Mouse (Mus musculus) limb, embryonic 10.5 days (tissue): ENCODE measurements at regions not wholly inside any gene's neighbourhood (a gene's known extent, or its start where the extent isn't known, plus 50 kb on each side); places are given as distances from the start of the nearest gene placed in this dataset.

Experiments
- DNase-seq: peaks from one replicate; pipeline ENCODE4 v3.0.0-alpha.2; 2017; ENCODE audit warnings: low spot score
- H3K27ac ChIP-seq: fragments of 300-500 bp; sonication (generic); 2 replicates; pipeline ENCODE4 v1.5.1; 2016; ENCODE audit warnings: mild to moderate bottlenecking
- H3K27me3 ChIP-seq: fragments of 300-500 bp; sonication (generic); 2 replicates; pipeline ENCODE4 v1.6.1; 2016; ENCODE audit warnings: low read depth, mild to moderate bottlenecking; ENCODE audit not compliant: poor library complexity, severe bottlenecking
- H3K36me3 ChIP-seq: fragments of 300-500 bp; sonication (generic); 2 replicates; pipeline ENCODE4 v1.6.1; 2016; ENCODE audit warnings: mild to moderate bottlenecking, moderate library complexity
- H3K4me1 ChIP-seq: fragments of 300-500 bp; sonication (generic); 2 replicates; pipeline ENCODE4 v1.6.1; 2016
- H3K4me3 ChIP-seq: fragments of 300-500 bp; sonication (generic); 2 replicates; pipeline ENCODE4 v1.5.1; 2016; ENCODE audit warnings: mild to moderate bottlenecking, moderate library complexity
- H3K9me3 ChIP-seq: fragments of 300-500 bp; sonication (generic); replicated peaks from 2 replicates; pipeline ENCODE4 v1.6.1; 2016; ENCODE audit warnings: mild to moderate bottlenecking
- WGBS: fragments of 180-500 bp; shearing (Covaris S2); methylation state at CpG from one replicate; pipeline ENCODE4 v1.1.7; 2016; 5-methylcytosine and 5-hydroxymethylcytosine counted together

DNA sequence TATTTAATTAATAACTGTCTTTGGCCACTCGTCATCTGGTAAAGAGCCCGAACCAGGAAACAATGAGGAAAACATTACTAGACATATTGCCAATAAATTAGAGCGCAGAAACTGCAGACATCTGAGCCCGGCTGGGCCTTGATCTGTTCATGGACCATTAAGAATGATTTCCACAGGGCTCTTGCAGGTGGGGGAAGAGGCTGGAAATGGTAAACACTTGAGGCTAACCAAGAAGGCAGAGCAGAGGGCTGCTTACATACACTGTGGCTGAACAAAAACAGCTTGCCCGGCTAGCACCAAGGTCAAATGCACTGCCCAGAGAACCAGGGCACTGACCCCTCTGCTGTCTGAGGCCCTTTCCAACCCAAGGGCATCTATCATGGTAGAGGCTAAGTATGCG is 115.5 kb upstream of the Twist2 start:
- Histone ChIP-seq H3K4me1 (peaks cover 29% of the 10 kb centered on the region), H3K27me3 (no peaks in the 10 kb centered on the region), H3K9me3 (no peaks in the 10 kb centered on the region), H3K36me3 (no peaks in the 10 kb centered on the region), H3K27ac (peak overlapping the region; percentile 84), H3K4me3 (no peak overlapping the region)
- DNase-seq, result peak; percentile 68
- WGBS, result 43% methylated on average over 6 of the region's 6 CpGs

DNA sequence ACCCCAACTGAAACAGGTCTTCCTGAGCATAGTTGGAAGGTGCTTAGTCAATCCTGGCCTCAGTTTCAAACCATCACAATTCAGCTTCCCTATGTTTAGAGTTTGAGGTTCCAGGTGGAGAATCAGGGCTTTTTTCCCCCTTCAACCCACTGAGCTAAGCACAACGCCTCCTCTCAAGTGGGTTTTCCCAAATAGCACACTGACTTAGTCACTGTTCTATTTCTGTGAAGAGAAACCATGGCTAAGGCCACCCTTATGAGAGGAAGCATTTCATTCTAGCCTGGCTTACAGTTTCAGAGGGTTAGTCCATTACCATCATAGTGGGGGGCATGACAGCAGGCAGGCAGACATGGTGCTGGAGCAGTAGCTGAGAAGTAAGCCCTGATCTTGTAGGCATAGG is 109.7 kb upstream of the Twist2 start:
- Histone ChIP-seq H3K27ac (no peak overlapping the region), H3K9me3 (no peaks in the 10 kb centered on the region), H3K4me3 (no peak overlapping the region), H3K4me1 (peaks cover 6% of the 10 kb centered on the region), H3K27me3 (no peaks in the 10 kb centered on the region), H3K36me3 (no peaks in the 10 kb centered on the region)
- no peak for DNase-seq
- 95% methylated on average over 1 of the region's 1 CpGs for WGBS

DNA sequence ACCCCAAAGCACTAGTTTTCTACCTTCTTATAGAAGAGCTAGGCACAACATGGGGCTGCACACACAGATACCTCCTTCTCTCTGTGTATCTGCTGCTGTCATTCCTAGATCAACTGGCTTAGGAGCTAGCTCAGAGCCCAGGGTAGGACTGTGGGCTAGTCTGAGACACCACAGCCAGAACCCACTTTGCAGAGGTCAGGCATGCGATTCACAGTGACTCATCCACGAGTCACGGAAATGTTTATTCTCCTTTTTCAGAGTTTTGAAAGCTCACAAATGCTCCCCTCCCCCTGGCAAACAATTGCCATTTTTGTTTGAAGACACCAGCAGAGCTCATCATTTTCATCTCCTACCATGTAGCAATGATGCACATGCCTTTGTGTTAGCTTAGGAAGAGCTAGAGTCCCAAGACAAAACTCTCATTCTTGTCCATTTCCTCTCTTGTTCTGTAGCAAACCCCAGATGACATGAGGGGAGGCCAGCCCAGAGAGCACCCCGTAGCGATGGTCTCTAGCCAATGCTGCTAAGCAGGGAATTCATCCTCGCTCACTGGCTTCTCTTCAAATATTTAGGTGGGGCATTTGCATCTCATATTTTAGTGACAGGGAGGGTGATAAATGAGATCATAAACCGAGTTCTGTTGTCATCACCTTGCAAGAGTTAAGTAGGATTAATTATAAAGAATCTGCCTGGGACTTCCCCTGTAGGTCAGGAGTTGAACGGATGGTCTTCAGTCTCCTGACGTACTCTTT is 108.4 kb upstream of the Twist2 start:
- no peak overlapping the region for H3K27ac ChIP-seq
- DNase-seq, result no peak
- no peaks in the 10 kb centered on the region for H3K36me3 ChIP-seq
- H3K9me3 ChIP-seq, result no peaks in the 10 kb centered on the region
- H3K4me1 ChIP-seq, result peaks cover 8% of the 10 kb centered on the region
- WGBS, result 78% methylated on average over 9 of the region's 9 CpGs
- no peak overlapping the region for H3K4me3 ChIP-seq
- no peaks in the 10 kb centered on the region for H3K27me3 ChIP-seq

DNA sequence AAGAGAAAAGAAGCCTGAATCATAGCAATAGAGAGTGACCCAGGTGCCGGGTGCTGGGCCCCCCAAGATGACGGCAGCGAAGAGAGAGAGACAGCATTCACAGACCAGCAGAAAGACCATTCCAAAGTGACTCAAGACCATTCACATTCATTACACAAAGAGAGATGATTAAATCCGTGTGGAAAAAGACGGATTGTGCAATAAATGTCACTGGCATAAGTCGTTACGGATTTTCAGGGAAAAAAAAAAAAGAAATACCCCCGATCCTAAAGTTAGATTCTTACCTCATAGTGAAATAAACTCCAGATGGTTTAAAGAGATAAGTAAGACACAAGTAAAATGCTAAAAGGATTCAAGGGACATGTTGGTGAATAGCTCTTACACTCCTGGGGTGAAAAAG is 104.2 kb upstream of the Twist2 start:
- no peak overlapping the region for H3K27ac ChIP-seq
- H3K27me3 ChIP-seq, result no peaks in the 10 kb centered on the region
- H3K36me3 ChIP-seq, result no peaks in the 10 kb centered on the region
- no peak overlapping the region for H3K4me3 ChIP-seq
- H3K4me1 ChIP-seq, result 0 out of 2 replicates have a peak, but pooled peaks cover 4% of the 10 kb centered on the region
- DNase-seq, result no peak
- no peaks in the 10 kb centered on the region for H3K9me3 ChIP-seq
- WGBS, result 48% methylated on average over 8 of the region's 8 CpGs

DNA sequence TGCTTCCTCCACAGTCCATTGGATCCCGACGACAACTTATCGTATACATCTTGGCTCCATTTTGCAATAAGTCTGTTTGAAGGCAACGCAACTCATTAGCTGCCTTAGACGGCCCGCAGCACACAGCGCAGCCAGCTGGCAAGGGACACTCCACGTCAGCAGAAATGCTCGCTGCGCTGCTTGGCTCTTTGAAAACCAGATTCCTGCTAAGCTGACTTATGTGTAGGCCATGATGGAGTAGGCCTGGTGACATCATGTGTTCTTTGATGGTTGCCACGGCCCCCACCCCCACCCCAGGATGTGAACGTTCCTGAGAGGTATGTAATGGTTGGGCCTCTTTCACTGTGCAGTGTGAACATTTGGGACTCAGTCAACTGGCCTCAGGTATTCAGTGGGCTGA is 99.8 kb upstream of the Twist2 start:
- peak; percentile 27 for DNase-seq
- Histone ChIP-seq H3K9me3 (no peaks in the 10 kb centered on the region), H3K4me1 (0 out of 2 replicates have a peak, but pooled peaks cover 4% of the 10 kb centered on the region), H3K4me3 (no peak overlapping the region), H3K27me3 (no peaks in the 10 kb centered on the region), H3K36me3 (no peaks in the 10 kb centered on the region), H3K27ac (no peak overlapping the region)
- WGBS, result 91% methylated on average over 12 of the region's 12 CpGs

DNA sequence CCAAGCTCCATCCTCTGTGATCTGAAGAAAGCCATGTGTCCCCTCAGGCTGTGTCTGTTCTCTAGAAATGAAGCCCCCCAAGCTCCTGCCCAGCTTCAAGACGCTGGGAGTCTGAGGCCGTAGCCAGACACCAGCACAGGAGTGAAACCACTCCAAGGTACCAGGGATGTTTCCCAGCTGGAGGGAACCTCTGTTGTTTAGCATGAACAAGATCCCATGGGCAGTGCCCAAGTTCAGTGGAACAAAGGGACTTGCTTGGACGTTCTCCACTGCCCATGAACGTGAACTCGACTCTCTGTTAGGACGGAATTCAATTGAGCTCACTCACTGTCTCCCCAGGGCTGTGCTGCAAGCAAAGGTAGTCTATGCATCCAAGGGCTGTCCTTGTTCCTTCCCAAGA is 99.2 kb upstream of the Twist2 start:
- Histone ChIP-seq H3K4me1 (0 out of 2 replicates have a peak, but pooled peaks cover under 1% of the 10 kb centered on the region), H3K27ac (no peak overlapping the region), H3K27me3 (no peaks in the 10 kb centered on the region), H3K36me3 (no peaks in the 10 kb centered on the region), H3K9me3 (no peaks in the 10 kb centered on the region), H3K4me3 (no peak overlapping the region)
- peak; percentile 12 for DNase-seq
- WGBS, result 89% methylated on average over 6 of the region's 6 CpGs

DNA sequence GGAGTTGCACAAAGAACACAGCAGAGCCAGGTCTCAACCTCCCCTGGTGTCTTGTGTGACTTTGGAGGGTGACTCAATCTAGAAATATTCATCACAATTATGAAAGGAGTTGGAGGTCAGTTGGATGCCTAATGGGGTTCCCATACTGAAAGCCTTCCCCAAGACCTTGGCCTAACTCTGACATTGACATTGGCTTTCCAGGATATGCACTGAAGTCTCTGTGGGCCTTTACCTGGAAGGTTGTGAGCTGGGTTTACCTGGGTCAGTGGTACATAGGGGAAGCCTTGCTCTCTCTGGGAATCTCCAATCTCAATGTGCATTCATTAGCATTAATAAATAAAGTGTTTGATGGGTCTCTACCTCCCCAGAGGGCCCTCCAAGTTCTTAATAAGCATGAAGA is 98.5 kb upstream of the Twist2 start:
- no peaks in the 10 kb centered on the region for H3K27me3 ChIP-seq
- H3K27ac ChIP-seq, result no peak overlapping the region
- H3K9me3 ChIP-seq, result no peaks in the 10 kb centered on the region
- DNase-seq, result no peak
- H3K36me3 ChIP-seq, result no peaks in the 10 kb centered on the region
- no peaks in the 10 kb centered on the region for H3K4me1 ChIP-seq
- no peak overlapping the region for H3K4me3 ChIP-seq

DNA sequence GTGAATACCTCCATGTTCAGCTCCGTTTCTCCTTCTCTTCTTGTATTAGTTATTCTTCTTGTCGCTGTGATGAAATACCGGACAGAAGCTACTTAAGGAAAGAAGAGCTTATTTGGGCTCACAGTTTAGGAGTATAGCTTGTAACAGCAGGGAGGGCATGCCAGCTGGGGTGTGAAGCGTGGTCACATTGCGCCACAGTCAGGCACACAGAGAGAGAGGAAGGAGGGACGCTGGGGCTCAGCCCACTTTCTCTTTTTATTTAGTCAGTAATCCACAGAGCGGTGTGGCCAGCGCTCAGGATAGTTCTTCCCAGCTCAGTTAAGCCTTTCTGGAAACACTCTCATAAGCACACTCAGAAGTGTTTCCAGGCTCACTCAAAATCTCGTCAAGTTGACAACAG is 95.8 kb upstream of the Twist2 start:
- Histone ChIP-seq H3K4me3 (no peak overlapping the region), H3K36me3 (no peaks in the 10 kb centered on the region), H3K9me3 (no peaks in the 10 kb centered on the region), H3K27ac (no peak overlapping the region), H3K27me3 (no peaks in the 10 kb centered on the region), H3K4me1 (no peaks in the 10 kb centered on the region)
- peak; percentile 20 for DNase-seq
- WGBS, result 89% methylated on average over 9 of the region's 9 CpGs

DNA sequence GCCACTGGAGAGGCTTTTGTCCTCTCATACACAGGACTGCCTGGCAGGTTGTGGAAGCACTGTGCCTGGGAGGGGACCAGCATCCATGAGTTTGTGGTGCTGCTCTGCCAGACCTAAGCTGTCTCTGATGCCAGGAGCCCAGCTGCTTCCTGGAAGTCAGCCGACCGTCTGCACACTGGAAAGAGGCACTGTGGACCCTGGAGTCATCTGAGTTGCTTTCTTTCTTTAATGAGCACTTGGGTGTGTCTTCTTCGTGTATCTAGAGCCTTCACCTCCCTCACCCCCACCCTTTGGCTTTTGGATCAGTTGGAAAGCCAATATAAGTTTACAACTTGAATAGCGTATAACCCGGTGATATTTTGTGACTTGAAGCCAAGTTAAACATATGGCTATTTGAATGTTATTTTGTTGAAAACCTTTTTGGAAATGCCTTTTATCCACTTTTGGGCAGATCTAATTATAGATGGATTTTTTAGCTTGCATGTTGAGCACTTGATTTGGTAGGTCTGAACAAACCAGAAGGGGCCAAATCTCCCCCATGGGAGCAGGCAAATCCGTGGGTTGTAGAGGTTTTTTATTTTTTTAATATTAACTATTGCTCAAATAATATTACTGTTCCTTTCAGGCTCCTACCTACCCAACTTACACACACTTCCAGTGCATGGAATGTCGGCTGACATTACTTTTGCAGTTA is 92.6 kb upstream of the Twist2 start:
- Histone ChIP-seq H3K4me3 (no peak overlapping the region), H3K27me3 (no peaks in the 10 kb centered on the region), H3K36me3 (no peaks in the 10 kb centered on the region), H3K27ac (no peak overlapping the region), H3K4me1 (no peaks in the 10 kb centered on the region), H3K9me3 (no peaks in the 10 kb centered on the region)
- DNase-seq, result peak; percentile 23
- WGBS, result 80% methylated on average over 7 of the region's 7 CpGs

DNA sequence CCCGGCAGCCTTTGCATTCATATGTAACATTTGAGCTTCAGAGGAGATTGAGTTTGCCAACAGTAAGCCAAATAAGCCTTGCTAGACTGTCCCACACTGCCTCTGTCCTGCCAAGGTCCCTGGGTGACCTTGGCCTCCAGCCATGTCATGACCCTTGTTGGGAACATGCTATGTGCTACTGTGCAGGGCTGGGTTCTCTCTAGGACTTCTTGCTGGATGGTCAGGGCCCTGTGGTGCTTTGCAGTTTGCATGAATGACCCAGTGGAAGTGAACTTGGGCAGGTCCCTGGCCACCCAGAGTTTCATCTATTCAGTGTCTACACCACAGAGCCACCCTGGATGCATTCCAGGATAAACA is 92.0 kb upstream of the Twist2 start:
- 96% methylated on average over 1 of the region's 1 CpGs for WGBS
- DNase-seq, result peak; percentile 25
- Histone ChIP-seq H3K4me1 (no peaks in the 10 kb centered on the region), H3K27ac (no peak overlapping the region), H3K9me3 (no peaks in the 10 kb centered on the region), H3K36me3 (no peaks in the 10 kb centered on the region), H3K27me3 (no peaks in the 10 kb centered on the region), H3K4me3 (no peak overlapping the region)

DNA sequence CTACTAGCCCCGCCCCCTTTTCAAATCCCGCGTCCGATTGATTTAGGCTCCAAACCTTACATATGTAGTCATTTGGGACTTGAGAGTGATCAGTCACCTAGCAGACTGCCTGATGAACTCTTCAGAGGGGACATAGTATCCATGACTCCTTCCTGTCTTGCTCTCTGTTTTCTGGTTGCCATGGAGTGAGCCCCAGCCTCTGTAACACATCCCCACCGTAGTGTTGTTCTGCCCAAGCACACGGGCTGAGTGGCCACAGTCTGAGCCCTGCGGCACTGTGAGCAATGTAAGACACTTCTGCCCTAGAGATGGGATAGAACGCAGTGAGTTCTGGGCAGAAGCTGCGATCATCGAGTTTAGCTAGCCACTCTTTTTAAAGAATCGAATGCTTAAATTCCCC is 88.1 kb upstream of the Twist2 start:
- no peak overlapping the region for H3K27ac ChIP-seq

DNA sequence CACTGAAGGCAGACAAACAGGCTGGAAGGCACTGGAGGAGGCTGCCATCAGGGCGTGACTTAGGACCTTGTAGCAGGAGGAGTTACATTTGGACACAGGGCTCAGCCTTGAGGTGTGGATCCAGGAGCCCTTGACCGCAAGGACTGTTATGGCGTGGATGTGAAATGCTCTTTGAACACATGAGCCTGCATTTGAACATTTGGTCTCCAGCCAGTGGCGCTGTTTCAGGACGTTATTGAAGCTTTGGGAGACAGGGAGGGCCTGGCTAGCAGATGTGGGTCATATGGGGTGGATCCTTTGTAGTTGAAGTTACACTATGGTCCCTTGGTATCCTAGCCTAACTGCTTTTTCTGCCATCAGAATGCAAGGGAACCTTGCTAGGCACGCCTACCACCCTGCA is 87.0 kb upstream of the Twist2 start:
- Histone ChIP-seq H3K27me3 (no peaks in the 10 kb centered on the region), H3K36me3 (no peaks in the 10 kb centered on the region), H3K27ac (no peak overlapping the region), H3K9me3 (no peaks in the 10 kb centered on the region), H3K4me3 (no peak overlapping the region), H3K4me1 (no peaks in the 10 kb centered on the region; the same call in 1 of the 2 replicates)
- DNase-seq, result no peak
- 69% methylated on average over 6 of the region's 6 CpGs for WGBS

More for the DNA sequence above, 88.1 kb upstream of the Twist2 start:
- Histone ChIP-seq H3K27me3 (no peaks in the 10 kb centered on the region), H3K36me3 (no peaks in the 10 kb centered on the region), H3K9me3 (no peaks in the 10 kb centered on the region), H3K4me3 (no peak overlapping the region), H3K4me1 (no peaks in the 10 kb centered on the region)
- DNase-seq, result no peak
- WGBS, result 88% methylated on average over 11 of the region's 11 CpGs

DNA sequence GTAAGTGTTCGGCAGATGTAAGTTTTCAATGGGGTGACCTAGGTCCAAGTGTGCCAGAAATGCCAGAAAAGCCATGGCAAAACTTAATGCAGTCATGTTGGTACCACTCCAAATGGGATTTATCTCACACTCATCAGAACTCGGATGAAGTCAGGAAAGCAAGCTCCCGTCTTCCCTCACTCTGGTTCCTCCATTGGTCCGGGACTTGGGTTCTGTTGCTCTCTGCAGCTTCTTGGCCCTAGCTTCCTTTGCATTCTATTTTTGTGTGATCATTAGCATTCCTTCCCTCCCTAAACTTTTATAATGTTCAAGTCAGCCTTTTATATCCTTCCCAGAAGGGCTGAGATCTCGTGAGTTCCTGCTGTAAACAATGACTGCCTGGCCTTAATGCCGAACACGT is 85.9 kb upstream of the Twist2 start:
- Histone ChIP-seq H3K4me1 (peaks cover 4% of the 10 kb centered on the region), H3K9me3 (no peaks in the 10 kb centered on the region), H3K36me3 (no peaks in the 10 kb centered on the region), H3K4me3 (no peak overlapping the region), H3K27ac (peak overlapping the region; percentile 21; the same call in 1 of the 2 replicates), H3K27me3 (no peaks in the 10 kb centered on the region)
- no peak for DNase-seq
- WGBS, result 83% methylated on average over 7 of the region's 7 CpGs
